Mouse (Mus musculus): ENCODE data around the gene Pla2g4c.

- TF ChIP-seq CTCF (IDR thresholded peaks at IDR 0.05; ENCODE audit: low read depth): no peak
- no peak for TF ChIP-seq EP300 (IDR thresholded peaks at IDR 0.05; ENCODE audit: low read depth)
Measured at GRCm38 (mm10) chr7:13380588-13380987, 56.1 kb downstream of the Pla2g4c start.

Data from liver, postnatal 0 days (tissue).